Mouse (Mus musculus) embryo, embryonic 9.5 days (tissue): ENCODE results near the gene Gm3371.
"Not testable (repeated sequence)": the region's sequence is repeated elsewhere in the genome, so short reads cannot be mapped to it uniquely, and the experiment has no call there.

ENCODE experiments used
- DNase-seq: peaks from one replicate; pipeline ENCODE4 v3.0.0-alpha.2; 2017; ENCODE audit errors: extremely low spot score

Gm3371 gene

GRCm38 (mm10) chr14:44410588-44410987, at the start of gene Gm3371:
Gene Gm3371, minus strand, starts transcription at chr14:44410688.
- DNase-seq = not testable (repeated sequence)

GRCm38 (mm10) chr14:44433335-44433734, 22.8 kb upstream of the Gm3371 start, which contains the start of gene Gm8232:
Gene Gm8232, plus strand, starts transcription at chr14:44433635.
- not testable (repeated sequence) for DNase-seq

GRCm38 (mm10) chr14:44384233-44384632, 26.3 kb downstream of the Gm3371 start:
- DNase-seq = not testable (repeated sequence)

DNA sequence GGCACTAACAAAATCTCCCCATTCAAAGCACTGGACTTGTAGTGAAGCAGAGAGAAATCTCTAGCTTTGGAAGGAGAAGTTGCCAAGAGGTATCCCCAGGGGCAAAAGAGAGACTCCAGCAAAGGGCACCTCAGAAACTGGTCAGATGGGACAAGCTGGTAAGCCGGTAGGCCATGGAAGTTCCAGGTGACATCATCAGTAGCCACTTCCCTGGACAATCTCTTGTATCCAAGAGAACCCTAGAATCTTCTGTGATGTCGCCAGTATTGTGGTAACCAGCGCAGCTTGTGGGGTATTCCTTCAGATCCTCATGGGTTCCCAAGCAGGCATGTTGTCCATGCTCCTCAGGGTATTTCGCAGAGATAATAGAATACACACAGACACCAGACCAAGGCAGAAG, 45.4 kb downstream of the Gm3371 start, which contains the start of gene Gm8229:
TSS of gene Gm8229 (plus strand) at position 301 of the 400 bp plus-strand sequence.
- DNase-seq = not testable (repeated sequence)

DNA sequence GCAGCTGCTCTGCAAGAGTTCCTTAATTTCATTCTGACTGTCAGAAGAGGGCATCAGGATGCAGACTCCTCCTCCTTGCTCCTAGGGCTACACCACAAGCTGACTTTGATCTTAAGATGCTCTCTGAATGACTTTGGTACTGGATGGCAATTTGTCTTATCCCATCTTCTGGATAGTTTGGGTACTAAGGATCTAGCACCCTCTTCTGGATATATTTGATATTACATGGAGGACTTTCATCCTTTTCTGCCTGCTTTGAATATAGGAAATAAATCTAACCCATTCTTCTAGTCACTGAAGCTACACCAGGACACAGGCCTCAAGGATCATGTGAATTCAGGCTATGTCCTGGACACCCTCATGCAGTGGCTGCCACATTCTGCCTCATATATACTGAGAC, 48.2 kb downstream of the Gm3371 start:
- peak; percentile 9 for DNase-seq

DNA sequence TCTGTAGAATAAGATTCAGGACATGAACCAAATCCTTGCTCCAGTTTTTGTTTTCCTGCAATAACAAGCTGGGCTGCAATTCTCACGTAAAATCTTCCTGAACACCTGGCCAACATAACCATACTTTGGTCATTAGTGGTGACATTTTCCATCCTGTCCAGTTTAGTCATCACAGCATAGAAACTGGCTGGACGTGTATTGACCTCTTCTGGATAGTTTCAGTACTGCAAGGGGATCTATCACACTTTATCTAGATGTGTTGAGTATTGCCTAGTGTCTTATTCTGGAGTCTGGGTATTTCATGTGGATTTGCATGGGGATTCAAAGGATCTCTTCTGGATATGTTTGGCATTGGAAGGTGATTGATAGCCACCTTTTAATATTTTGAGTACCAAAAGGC, 49.1 kb downstream of the Gm3371 start:
- DNase-seq = not testable (repeated sequence)
